Mouse (Mus musculus) liver, embryonic 14.5 days (tissue): ENCODE data around the gene Tprgl. TPM values are rescaled to one million over a fixed set of nuclear protein-coding genes. Genes with fewer than 3 reads are reported as not detected.

ENCODE experiments used
- ATAC-seq: fragments of 200-750 bp; cut with Nextera tagmentation; 2 replicates; pipeline ENCODE4 v1.8.0; 2017; ENCODE audit warnings: moderate number of reproducible peaks, mild to moderate bottlenecking, moderate library complexity; ENCODE audit not compliant: insufficient read depth
- DNase-seq, 3 experiments: peaks; one replicate each; pipeline ENCODE4 v3.0.0-alpha.2; 2012 to 2013; ENCODE audit warnings: low read depth in 3 of 3, low spot score in 3 of 3
- H3K27ac ChIP-seq: fragments of 300-500 bp; sonication (generic); 2 replicates; pipeline ENCODE4 v1.5.1; 2014; ENCODE audit warnings: moderate library complexity, mild to moderate bottlenecking, control low read depth, inconsistent platforms
- H3K27me3 ChIP-seq: fragments of 300-500 bp; sonication (generic); 2 replicates; pipeline ENCODE4 v1.6.1; 2014; ENCODE audit warnings: mild to moderate bottlenecking, low read length, moderate library complexity; ENCODE audit not compliant: control insufficient read depth, insufficient read depth
- H3K36me3 ChIP-seq: fragments of 300-500 bp; sonication (generic); replicated peaks from 2 replicates; pipeline ENCODE4 v1.6.1; 2014; ENCODE audit warnings: low read depth; ENCODE audit not compliant: control insufficient read depth, insufficient read depth
- H3K4me1 ChIP-seq, 2 experiments: fragments of 200-500 bp in 1 of 2; fragments of 300-500 bp in 1 of 2; sonication (generic) in 1 of 2; replicated peaks; 2 replicates each; pipeline ENCODE4 v1.6.1; 2012 to 2014; ENCODE audit warnings: antibody characterized with exemption in 1 of 2, inconsistent platforms in 1 of 2, low read length in 1 of 2; ENCODE audit not compliant: control insufficient read depth in 2 of 2, insufficient read depth in 2 of 2
- H3K4me2 ChIP-seq: fragments of 300-500 bp; sonication (generic); 2 replicates; pipeline ENCODE4 v1.6.1; 2014; ENCODE audit warnings: low read depth, mild to moderate bottlenecking, control low read depth, moderate library complexity
- H3K4me3 ChIP-seq, 2 experiments: fragments of 200-500 bp in 1 of 2; fragments of 300-500 bp in 1 of 2; sonication (generic) in 1 of 2; 2 replicates each; pipeline ENCODE4 v1.5.1; 2012 to 2014; ENCODE audit warnings: low read depth in 2 of 2, low read length in 2 of 2, mild to moderate bottlenecking in 2 of 2, control low read depth in 1 of 2, inconsistent platforms in 1 of 2, moderate library complexity in 1 of 2; ENCODE audit not compliant: insufficient read depth in 1 of 2
- H3K9ac ChIP-seq: fragments of 300-500 bp; sonication (generic); replicated peaks from 2 replicates; pipeline ENCODE4 v1.6.1; 2014; ENCODE audit warnings: mild to moderate bottlenecking, control low read depth, moderate library complexity
- H3K9me3 ChIP-seq: fragments of 300-500 bp; sonication (generic); 2 replicates; pipeline ENCODE4 v1.6.1; 2016; ENCODE audit warnings: low read length, mixed read lengths; ENCODE audit not compliant: control insufficient read depth
- CTCF ChIP-seq: IDR thresholded peaks from 2 replicates; pipeline ENCODE4 v1.5.1; 2016; ENCODE audit warnings: antibody characterized with exemption, low read depth, control low read depth
- EP300 ChIP-seq: IDR thresholded peaks from 2 replicates; pipeline ENCODE4 v1.6.1; 2016; ENCODE audit warnings: antibody characterized with exemption, low read depth
- WGBS: fragments of 180-500 bp; shearing (Covaris S2); extraction: QIAGEN DNeasy Blood & Tissue Kit; methylation state at CpG from one replicate; pipeline ENCODE4 v1.1.7; 2014; ENCODE audit not compliant: insufficient replicate concordance; 5-methylcytosine and 5-hydroxymethylcytosine counted together
- polyA plus RNA-seq, 2 experiments: library from polyadenylated mRNA; depleted of rRNA in 1 of 2; stranded (reverse) in 1 of 2; unstranded in 1 of 2; fragments of >200 nt; fragmentation: Nextera tagmentation in 1 of 2; extraction: Ambion mirVana in 1 of 2; gene quantifications; 2 replicates each; pipeline versions ENCODE4 v1.2.1 to v1.2.3; 2012 to 2014

The Tprgl gene
- polyA plus RNA-seq, 2 experiments = 72.6 to 153 TPM

DNA sequence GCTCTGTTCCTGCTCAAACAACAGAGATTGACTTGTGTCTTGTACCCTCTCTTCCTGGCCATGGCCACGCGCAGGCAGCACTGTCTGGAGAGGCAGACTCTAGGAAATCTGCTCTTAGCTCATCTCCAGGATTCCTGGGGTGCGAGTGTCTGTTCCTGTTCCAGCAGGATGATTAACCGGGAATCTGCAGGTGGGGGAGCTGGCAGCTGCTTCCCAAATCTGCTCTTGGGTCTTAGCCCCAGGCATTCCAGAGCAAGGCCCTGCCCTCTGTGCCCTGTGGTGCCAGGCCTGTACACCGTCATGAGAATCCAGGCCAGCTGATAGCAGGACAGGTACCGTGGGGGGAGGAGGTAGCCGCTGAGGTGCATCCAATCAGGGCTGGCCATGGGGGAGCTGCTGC lies 44.1 kb upstream of the Tprgl start:
- Histone ChIP-seq H3K27me3 (no peaks in the 10 kb centered on the region), H3K9ac (no peak overlapping the region), H3K27ac (no peak overlapping the region), H3K36me3 (no peaks in the 10 kb centered on the region), H3K4me2 (no peak overlapping the region), H3K9me3 (no peaks in the 10 kb centered on the region), H3K4me1 (no peaks in the 10 kb centered on the region), H3K4me3 (no peak overlapping the region)
- WGBS = 60% methylated on average over 7 of the region's 7 CpGs
- no peak for DNase-seq
- ATAC-seq = no peak
- TF ChIP-seq EP300 (no peak), CTCF (no peak)

DNA sequence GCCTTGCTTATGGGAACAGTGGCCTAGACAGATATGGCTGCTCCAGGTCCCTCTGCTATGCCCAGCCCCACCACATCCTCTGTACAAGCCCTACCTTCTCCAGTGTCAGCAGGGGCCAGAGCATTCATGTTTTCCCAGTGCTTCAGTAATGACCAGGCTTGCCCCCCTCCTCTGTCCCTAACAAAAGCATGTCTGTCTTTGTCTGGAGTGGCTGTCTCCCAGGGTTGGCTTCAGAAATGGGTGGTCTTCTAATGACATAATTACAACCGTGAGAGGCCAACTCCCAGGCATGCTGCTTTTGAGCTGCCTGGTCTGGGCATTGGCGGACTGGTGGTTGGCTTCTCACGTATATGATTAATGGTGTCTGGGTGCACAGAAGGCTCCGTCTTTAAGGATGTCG lies 41.0 kb upstream of the Tprgl start:
- no peaks in the 10 kb centered on the region for H3K9me3 ChIP-seq
- WGBS = 69% methylated on average over 5 of the region's 5 CpGs
- H3K36me3 ChIP-seq = no peaks in the 10 kb centered on the region
- H3K4me1 ChIP-seq = no peaks in the 10 kb centered on the region
- no peak overlapping the region for H3K4me3 ChIP-seq
- H3K9ac ChIP-seq = no peak overlapping the region
- ATAC-seq = no peak
- H3K27me3 ChIP-seq = no peaks in the 10 kb centered on the region
- DNase-seq = no peak
- no peak overlapping the region for H3K27ac ChIP-seq
- TF ChIP-seq CTCF (no peak), EP300 (no peak)
- no peak overlapping the region for H3K4me2 ChIP-seq

DNA sequence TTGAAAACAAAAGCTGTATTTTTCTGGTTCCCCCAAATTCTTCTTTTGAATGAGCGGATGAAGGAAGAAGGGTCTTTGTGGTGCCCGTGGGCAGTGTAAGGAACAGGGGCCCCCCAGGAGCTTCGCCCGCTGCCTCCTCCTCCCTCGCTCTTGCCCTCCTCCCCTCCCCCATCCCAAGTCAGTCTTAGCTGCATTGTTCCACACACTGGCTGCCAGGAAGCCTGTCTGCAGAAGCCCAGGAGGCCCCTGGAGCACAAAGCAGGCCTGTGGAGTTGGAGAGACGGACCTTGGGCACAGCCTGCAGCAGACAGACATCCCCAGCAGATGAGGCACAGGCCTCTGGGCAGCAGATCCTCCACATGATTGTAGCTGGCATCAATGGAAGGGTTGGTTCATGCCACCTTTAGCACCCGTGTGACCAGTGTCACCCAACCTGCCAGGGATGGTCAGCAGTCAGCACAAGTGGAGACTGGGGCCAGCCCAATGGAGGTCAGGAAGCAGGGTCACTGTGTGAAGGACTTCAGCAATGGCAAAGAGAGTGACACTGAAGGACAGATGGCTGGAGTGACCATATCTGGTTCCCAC lies 38.0 kb upstream of the Tprgl start:
- ATAC-seq (no peak), DNase-seq (no peak)
- Histone ChIP-seq H3K36me3 (no peaks in the 10 kb centered on the region), H3K4me3 (no peak overlapping the region), H3K27ac (no peak overlapping the region), H3K4me2 (no peak overlapping the region), H3K4me1 (no peaks in the 10 kb centered on the region), H3K9ac (no peak overlapping the region), H3K27me3 (no peaks in the 10 kb centered on the region), H3K9me3 (no peaks in the 10 kb centered on the region)
- TF ChIP-seq CTCF (no peak), EP300 (no peak)
- WGBS = 46% methylated on average over 7 of the region's 7 CpGs

GRCm38 (mm10) chr4:154197961-154198360 lies 37.5 kb upstream of the Tprgl start:
- H3K9ac ChIP-seq = no peak overlapping the region
- WGBS = 59% methylated on average over 6 of the region's 6 CpGs
- H3K9me3 ChIP-seq = no peaks in the 10 kb centered on the region
- TF ChIP-seq EP300 = no peak
- no peak for TF ChIP-seq CTCF
- H3K36me3 ChIP-seq = no peaks in the 10 kb centered on the region
- no peak overlapping the region for H3K4me2 ChIP-seq
- H3K4me1 ChIP-seq = no peaks in the 10 kb centered on the region
- no peak for DNase-seq
- H3K27ac ChIP-seq = no peak overlapping the region
- no peak for ATAC-seq
- no peaks in the 10 kb centered on the region for H3K27me3 ChIP-seq
- H3K4me3 ChIP-seq = no peak overlapping the region

- H3K4me2 ChIP-seq = no peak overlapping the region
- no peak overlapping the region for H3K4me3 ChIP-seq
- H3K9ac ChIP-seq = no peak overlapping the region
- TF ChIP-seq CTCF (no peak), EP300 (no peak)
- DNase-seq (no peak), ATAC-seq (no peak)
- H3K4me1 ChIP-seq = no peaks in the 10 kb centered on the region
- no peaks in the 10 kb centered on the region for H3K36me3 ChIP-seq
- H3K27me3 ChIP-seq = no peaks in the 10 kb centered on the region
- WGBS = 13% methylated on average over 8 of the region's 8 CpGs
- H3K27ac ChIP-seq = no peak overlapping the region
- H3K9me3 ChIP-seq = no peaks in the 10 kb centered on the region
These were observed 28.5 kb upstream of the Tprgl start for GRCm38 (mm10) chr4:154188948-154189347.
